Mouse (Mus musculus) c-Kit-positive CD71-positive TER-119-positive erythroid progenitor cells, embryonic 14.5 days (primary cell): ENCODE measurements around the gene Arid3a.

Experiments used
- DNase-seq: peaks from one replicate; pipeline ENCODE4 v3.0.0-alpha.2; 2013; ENCODE audit warnings: low spot score

Gene Arid3a

DNA sequence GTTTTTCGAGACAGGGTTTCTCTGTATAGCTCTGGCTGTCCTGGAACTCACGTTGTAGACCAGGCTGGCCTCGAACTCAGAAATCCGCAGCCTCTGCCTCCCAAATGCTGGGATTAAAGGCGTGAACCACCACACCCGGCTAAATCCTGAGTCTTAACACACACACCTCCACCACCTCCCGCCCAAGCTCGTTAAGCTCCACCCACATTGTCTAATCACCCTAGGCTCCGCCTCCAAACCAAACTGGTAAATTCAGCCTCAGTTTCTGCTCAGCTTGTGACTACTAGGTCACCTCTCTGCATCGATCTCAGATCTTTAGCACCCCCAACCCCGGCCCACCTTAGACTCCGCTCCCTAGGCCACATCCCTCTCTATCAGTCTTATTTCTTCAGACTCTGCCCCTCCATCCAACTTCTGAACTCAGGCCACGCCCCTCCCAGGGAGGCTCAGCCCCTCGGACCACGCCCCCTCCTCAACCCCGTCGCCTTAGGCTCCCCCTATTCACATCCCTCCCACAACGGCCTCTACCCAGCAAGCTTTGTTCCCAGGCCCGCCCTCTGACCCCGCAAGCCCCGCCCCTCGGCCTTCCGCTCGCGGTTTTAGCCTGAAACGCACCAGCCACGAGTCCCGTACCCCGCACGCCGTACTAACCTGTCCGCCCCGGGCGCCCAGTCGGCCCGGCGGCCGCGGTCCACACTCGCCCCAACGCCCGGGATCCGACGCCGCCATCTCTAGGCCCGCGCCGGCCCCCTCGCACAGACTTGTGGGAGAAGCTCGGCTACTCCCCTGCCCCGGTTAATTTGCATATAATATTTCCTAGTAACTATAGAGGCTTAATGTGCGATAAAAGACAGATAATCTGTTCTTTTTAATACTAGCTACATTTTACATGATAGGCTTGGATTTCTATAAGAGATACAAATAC, 18.4 kb upstream of the Arid3a start, which contains the start of gene Med16:
Med16 (minus strand) TSS at position 757 of the 925 bp plus-strand sequence.
- DNase-seq, result peak; percentile 93

DNA sequence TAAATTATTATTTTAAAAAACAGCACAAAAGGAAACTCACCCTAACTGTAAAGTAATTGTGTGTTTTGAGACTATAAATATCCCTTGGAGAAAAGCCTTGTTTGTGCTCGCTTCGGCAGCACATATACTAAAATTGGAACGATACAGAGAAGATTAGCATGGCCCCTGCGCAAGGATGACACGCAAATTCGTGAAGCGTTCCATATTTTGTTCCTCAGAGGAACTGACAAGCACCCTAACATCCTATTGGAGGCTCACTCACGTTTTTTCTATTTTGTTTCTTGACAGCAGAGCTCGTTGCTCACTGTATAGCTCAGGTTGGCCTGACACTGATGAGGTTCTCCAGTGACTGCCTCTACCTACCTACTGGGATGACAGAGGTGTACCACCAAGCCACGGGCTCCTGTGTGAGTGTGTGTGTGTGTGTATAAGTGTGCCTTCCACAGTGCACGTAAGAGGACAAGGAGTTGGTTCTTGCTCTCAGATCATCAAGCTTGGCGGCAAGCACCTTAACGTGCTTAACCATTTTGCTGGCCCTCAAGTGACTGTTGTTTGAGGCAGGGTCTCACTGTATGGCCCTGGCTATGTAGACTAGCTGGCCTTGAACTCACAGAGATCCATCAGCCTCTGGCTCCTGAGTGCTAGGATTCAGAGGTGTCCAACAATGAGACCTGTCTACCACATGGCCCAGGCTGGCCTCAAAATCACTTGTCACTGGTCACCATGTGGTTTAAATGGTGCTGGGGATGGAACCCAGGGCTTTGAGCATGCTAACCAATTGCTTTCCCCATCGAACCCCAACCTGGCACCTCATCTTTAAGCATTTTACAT, 17.5 kb upstream of the Arid3a start:
- DNase-seq, result peak; percentile 53

DNA sequence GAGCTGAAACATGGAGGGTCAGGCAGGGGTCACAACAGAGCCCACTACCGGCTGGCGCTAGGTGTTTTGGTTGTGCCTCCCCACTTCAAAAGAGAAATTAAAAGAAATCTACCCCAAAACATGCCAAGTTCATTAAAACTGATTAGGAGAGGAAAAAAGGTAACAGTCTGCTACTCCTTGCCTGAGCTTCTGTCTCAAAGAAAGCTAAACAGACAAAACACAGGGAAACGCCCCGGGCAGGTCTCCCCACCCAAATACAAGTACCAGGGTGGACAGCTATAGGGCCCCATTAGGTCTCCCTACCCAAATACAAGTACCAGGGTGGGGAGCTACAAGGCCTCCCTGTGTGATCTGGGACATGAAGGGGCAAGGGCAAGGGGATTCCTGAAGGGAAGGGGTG, 16.3 kb upstream of the Arid3a start, which contains the start of gene Gm26602:
Gm26602 (plus strand) TSS at position 301 of the 400 bp plus-strand sequence.
- no peak for DNase-seq

DNA sequence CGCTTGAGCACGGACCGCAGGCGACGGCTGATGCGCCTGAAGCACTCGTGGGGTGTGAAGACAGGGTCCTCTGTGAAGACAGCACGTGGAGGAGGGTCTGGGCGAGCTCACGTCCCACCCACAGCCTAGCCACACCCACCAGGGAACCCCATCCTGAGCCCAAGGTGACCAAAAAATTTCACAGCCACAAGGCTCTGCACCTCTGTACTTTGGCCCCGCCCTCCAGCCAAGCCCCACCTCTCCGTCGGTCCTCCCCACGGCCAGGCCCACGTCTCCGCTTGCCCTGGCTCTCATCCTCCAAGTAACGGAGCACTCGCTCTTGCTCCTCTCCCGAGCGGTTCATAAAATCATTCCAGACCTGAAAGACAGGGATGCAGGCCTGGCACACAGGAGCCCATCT, 14.4 kb upstream of the Arid3a start:
- DNase-seq, result no peak

DNA sequence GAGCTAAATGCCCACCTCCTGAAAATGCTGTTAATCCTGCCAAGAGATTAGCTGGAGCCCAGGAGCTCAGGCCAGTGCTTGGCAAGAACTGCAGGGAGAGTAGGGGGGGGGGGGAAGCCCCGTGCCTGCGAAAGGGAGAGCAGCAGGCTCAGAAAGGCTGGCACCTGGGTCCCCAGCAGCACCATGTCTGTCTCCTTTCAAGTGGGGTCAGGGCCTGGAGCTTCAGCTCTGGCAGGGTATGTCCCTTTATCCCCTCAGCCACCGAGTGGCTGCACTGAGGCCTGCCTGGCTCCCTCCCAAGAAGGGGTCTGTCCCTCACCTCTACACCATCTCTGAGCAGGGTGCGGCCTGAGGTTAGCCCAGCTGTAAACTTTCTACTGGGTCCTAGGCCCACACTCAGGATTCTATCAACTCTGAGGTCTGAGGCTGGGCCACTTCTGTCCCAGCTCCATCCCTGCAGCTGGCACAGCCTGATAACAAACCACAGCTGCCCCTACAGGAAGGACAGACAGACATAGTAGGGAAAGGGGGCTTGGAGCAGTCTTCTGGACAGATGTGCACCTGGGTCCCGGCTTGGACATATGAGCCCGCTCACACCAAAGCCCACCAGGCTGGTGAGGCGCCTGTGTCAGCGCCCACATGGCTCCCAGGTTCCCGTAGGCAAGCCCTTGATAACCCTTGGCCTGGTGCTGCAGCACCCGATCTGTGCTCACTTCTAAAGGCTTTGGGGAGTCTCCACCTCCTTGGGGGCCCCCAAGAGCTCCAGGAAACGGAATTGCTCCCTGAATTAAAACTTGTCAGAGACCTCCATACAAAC, 12.5 kb upstream of the Arid3a start:
- peak; percentile 69 for DNase-seq

DNA sequence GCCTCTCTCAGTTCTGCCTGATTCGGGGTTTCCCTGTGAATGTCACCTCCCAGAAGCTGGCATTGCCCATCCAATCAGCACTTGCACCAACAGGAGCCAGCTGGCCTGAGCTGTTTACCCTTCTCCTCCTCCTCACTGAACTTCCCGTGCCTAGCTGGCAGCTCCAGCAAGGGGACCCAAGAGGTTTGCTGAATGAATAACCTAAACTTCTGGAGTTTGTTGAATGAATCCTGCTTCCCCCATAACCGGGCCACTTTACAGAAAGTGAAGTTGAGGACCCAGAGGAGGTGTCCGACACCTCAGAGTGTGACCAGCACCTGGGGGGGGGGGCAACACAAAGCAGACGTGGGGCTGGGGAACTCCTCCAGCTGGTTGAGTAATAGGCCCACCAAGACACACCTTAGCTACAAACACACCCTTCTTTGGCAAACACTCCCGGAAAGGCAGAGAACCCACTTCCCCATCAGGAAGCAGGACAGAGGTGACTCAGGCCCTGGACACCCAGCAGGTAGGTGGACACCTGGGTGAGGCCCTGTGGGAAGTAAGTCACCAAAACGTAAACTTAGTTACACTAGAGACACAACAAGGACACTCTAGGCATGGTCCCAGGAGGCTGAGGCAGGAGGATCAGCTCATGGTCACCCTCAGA, 11.8 kb upstream of the Arid3a start:
- DNase-seq, result no peak

DNA sequence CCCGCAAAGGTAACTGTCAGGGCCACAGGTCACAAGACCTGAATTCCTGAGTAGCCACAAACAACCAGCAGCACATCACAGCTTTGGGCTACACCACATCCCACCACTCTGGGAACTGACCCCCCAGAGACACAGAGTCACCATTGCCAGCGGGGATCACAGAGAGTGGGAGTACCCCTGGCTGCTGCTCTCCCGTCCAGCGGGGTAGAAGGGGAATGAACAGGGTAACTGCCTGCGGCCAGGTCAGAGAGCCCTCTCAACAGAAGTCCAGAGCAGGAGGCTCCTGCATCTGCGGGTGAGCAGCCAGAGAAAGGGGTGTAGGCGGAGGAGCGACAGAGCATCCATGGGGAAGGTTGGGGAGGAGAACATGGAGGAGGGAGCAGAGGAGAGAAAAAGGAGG, 10.8 kb upstream of the Arid3a start:
- DNase-seq, result no peak

DNA sequence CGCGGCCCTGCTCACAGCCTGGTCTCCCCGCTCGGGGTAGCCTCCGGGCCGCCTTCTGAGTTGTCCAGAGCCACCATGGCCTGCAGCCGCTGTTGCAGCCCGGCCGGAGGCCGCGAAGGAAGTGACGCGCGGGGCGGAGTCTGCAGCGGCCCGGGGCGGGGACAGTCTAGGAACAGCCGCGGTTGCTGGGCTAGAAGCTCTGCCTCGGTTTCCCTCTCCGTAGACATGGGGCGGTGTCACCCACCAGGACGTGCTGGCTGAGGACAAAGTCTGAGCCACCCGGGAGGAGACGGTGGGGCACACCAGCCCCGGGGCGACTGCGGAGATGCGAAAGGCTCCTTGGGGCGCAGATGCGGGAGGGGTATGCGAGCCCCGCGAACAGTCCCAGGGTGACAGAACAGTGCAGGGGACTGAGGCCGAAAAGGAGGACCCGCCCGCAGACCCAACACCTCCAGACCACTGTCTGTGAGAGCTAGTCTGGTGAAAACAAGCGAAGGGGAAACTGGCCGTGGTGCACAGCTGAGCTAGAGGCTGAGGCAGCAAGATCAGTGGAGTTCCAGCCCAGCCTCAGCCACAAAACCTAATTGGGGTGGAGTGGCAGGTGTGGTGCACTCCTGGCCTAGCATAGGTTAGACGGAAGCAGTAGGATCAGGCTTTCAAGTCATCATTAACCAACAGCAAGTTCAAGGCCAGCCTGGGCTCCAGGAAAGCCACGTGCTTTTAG, 9.9 kb upstream of the Arid3a start, which contains the start of gene Kiss1r:
Kiss1r (plus strand) TSS at position 164 of the 724 bp plus-strand sequence.
- DNase-seq, result peak; percentile 68

DNA sequence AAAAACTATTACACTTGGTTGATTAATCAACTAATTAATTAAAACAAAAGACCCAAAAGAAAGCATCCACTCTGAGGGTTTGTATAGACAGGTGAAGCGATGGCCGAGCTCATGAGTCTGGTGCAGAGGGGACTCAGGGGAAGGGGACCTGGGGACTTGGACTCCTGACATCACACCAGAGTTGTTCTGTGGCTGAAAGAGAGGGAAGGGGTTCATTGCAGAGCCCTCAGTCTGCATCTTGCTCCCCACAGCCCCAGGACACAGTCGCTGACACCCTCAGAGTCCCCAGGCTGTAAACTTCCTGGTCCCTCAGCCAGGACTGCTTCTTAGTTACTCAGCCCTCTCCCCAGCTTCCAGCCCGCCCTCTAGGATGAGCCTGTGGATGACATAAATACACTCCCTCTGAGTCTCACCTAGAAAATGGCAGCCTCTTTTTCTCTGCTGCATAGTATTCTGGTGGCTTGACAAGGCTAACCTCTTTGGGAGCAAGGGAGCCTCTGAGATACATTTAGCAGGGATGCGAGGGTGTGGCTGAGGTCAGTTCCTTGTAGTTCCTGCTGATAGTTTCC, 9.2 kb upstream of the Arid3a start:
- no peak for DNase-seq

DNA sequence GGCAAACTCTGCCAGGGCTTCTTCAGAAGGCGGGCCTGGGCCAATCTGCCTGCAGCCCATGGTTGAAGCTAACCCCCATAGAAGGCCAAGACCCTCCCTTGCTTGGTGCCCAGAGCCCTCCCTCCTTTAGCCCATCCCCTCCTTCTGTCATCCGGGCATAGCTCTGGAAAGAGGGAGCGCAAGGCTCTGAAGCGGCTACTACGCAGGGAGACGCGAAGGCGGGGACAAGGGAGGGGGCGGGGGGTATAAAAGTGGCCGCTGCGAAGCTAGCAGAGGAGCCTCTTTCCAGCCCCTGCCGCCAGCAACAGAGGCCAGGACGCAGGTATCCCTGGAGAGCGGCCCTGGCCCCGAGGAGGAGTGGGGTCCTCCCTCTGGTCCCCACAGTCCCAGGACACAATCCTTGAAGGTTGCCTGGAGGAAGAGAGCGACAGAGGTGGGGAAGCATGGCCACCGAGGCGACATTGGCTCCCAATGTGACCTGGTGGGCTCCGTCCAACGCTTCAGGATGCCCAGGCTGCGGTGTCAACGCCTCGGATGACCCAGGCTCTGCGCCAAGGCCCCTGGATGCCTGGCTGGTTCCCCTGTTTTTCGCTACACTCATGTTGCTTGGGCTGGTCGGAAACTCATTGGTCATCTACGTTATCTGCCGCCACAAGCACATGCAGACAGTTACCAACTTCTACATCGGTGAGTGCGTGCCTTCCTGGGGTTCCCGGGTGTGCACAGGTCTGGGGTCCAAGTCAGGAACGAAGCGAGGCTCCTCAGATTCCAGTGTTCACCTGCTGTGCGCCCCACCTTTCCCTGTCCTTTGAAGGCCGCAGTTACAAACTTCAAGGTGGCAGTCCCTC, 8.4 kb upstream of the Arid3a start:
- no peak for DNase-seq

DNA sequence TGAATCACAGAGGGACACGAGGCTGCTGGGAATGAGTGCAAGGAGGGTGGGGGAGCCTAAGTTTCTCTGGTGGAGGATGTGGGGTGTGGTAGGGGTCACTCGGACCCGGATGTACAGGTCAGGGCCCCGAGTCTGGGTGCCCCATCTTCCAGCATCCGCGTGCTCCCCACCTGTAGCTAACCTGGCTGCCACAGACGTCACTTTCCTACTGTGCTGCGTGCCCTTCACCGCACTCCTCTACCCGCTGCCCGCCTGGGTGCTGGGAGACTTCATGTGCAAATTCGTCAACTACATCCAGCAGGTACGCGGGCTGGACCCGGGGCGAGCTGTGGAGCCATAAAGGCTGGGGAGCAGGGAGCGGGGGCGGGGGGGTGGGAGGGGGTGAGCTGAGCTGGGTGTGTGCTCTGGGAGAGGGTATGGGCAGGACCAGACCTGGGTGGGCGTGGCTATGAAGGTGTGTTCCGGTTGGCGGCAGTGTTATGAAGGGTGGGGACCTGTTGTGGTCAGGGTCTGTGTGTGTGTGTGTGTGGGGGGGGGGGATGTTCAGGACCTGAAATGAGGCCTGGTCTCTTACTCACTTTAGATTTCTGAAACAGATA, 7.5 kb upstream of the Arid3a start:
- no peak for DNase-seq

DNA sequence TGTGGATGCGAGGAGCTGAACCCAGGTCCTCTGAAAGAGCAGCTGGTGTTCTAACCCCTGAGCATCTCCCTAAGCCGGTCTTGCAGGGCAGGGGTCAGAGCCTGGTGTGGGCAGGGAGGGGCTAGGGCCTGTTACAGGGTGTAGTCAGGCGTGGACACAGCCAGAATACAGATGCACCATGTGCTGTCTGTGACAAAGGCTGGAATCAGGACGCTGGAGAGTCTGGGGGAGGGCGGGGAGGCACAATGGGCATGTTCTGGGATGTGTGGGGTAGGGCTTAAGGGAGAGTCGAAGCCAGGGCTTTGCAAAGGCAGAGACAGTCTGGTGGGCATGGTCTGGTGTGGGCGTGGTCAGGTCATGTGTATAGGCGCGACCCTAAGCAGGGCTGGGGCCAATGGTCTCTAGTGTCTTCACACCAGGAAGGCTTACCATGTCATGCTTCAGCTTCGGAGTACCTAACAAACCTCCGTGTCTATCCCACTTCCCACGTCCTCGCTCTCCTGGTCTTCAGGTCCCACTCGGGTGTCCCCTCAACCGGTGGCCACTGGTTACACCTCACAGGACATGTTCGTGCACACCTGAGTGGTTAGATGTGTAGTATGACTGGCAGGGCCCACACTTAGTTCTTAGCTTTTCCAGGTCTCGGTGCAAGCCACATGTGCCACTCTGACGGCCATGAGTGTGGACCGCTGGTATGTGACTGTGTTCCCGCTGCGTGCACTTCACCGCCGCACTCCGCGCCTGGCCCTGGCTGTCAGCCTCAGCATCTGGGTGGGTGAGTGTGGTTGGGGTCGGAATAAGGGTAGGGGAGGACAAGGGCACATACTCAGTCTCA, 6.6 kb upstream of the Arid3a start:
- DNase-seq, result no peak

DNA sequence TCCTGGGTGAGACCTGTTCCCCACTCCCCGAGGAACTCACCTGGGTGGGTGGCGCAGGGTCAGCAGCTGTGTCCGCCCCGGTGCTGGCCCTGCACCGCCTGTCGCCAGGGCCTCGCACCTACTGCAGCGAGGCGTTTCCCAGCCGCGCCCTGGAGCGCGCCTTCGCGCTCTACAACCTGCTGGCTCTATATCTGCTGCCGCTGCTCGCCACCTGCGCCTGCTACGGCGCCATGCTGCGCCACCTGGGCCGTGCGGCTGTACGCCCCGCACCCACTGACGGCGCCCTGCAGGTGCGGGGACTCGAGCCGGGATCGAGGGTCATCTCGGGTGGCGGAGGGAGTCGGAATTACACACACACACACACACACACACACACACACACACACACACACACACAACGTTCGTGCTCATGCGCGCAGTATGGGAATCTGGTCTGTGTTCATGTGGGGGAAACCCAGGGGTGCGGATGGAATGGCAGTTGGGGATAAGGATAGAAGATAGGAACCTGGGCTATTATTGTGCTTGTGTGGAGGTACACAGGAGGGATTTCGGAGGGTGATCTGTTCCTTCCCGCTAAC, 5.8 kb upstream of the Arid3a start, which contains the start of gene R3hdm4:
R3hdm4 (minus strand) TSS at position 251 of the 578 bp plus-strand sequence.
- DNase-seq, result no peak

DNA sequence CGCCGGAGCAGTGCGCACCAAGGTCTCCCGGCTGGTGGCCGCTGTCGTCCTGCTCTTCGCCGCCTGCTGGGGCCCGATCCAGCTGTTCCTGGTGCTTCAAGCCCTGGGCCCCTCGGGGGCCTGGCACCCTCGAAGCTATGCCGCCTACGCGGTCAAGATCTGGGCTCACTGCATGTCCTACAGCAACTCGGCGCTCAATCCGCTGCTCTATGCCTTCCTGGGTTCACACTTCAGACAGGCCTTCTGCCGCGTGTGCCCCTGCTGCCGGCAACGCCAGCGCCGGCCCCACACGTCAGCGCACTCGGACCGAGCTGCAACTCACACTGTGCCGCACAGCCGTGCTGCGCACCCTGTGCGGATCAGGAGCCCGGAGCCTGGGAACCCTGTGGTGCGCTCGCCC, 5.3 kb upstream of the Arid3a start:
- no peak for DNase-seq

DNA sequence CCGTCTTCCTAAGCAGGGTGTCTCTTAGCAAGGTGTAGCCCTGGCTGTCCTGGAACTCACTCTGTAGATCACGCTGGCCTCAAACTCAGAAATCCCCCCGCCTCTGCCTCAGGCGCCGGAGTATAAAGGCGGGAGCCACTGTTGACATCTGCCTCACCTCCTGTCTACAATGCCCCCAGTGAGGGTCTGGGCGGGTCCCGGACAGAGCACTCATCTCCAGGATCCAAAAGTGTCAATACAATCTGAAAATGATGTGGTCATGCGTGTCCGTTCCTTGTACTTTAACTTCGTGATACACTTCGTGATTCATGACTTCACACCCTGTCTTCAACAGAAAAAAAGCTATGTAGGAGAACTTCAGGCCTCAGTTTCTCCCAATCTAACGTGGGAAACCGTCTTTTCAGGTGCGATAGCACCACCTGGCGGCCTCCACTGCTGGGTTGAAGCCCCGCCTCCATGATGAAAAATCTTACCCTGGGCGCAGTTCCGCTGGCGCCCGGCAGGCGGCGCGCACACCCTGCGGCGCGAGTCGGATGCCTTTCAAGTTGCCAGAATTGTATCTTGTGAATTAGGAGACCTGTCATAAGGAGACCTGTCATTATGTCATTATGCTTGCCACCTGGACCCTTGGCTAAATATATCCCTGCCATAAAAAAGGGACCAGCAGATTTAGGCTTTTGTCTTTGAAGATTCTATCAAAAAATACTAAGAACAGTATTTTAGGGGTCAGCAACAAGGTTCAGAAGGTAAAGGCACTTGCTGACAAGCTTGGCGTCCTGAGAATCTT, 1.7 kb upstream of the Arid3a start:
- peak; percentile 87 for DNase-seq

DNA sequence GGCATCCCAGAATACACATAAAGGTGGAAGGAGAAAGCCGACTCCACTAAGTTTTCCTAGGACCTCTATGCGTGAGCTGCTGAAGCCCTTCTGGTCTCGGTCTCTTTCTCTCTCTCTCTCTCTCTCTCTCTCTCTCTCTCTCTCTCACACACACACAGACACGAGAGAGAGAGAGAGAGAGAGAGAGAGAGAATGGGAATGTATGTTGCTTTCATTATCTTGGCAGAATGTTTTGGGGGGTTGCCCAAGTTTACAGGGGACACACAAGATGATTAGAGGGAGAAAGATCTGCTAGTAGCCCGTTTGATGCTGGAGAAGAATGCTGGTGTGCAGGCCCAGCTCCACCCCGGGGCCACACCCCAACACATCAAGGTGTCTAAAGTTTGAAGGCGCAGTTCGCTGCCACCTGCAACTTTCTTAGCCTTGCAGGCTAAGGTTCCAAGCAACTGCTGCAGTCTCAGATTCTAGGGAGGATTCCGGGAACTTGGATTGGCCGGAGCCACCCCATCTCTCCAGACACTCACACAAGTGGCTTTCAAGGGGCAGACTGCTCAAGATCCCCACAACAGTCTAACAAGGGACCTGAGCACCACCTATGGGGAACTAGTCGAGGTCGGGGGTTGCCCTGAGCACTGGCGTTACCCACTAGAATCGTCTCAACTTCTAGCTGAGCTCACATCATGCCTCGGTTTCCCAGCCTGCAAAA, 905 bp upstream of the Arid3a start:
- DNase-seq, result no peak
